Mouse (Mus musculus): ENCODE measurements around the gene Rpf2.

DNA sequence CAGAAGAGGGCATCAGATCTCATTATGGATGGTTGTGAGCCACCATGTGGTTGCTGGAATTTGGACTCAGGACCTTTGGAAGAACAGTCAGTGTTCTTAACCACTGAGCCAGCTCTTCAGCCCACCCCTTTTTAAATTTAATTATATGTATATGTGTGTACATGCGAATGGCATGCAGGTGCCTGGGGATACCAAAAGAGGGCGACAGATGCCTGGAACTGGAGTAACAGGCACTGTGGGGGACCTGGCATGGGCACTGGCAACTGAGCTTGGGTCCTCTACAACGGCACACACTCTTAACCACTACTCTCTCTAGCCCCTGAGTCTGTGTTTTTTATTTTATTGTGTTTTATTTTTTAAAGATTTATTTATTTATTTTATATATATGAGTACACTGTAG, 18.1 kb upstream of the Rpf2 start:
- TF ChIP-seq ZNF384 (IDR thresholded peaks at IDR 0.05; ENCODE audit: low read depth, low read length): no peak
- no peak for TF ChIP-seq HCFC1 (IDR thresholded peaks at IDR 0.05; ENCODE audit: borderline replicate concordance, insufficient read depth, low read length)

All from ES-E14 (cell line).